Mouse (Mus musculus): Measurements from ENCODE around the gene Amdhd2.
"Not testable (repeated sequence)": the region's sequence is repeated elsewhere in the genome, so short reads cannot be mapped to it uniquely, and the experiment has no call there.

Amdhd2 gene

GRCm38 (mm10) chr17:24157526-24157925 is 6.0 kb downstream of the Amdhd2 start:
- DNase-seq (ENCODE audit: extremely low read depth, insufficient read length, low spot score), result no peak

- no peak for DNase-seq (ENCODE audit: extremely low read depth, insufficient read length, low spot score)
These were observed 6.4 kb downstream of the Amdhd2 start for GRCm38 (mm10) chr17:24157121-24157520.

GRCm38 (mm10) chr17:24156394-24156793 is 7.2 kb downstream of the Amdhd2 start:
- DNase-seq (ENCODE audit: extremely low read depth, insufficient read length, low spot score), result no peak

GRCm38 (mm10) chr17:24155742-24156141 is 7.8 kb downstream of the Amdhd2 start:
- DNase-seq (ENCODE audit: extremely low read depth, insufficient read length, low spot score), result no peak

- DNase-seq (ENCODE audit: extremely low read depth, insufficient read length, low spot score), result no peak
These were observed 9.1 kb downstream of the Amdhd2 start for GRCm38 (mm10) chr17:24154463-24154862.

GRCm38 (mm10) chr17:24151890-24152563 is 11.5 kb downstream of the Amdhd2 start:
- peak; percentile 90 for DNase-seq (ENCODE audit: extremely low read depth, insufficient read length, low spot score)

- no peak for DNase-seq (ENCODE audit: extremely low read depth, insufficient read length, low spot score)
These were observed 12.2 kb downstream of the Amdhd2 start for GRCm38 (mm10) chr17:24151382-24151781.

GRCm38 (mm10) chr17:24150824-24151223 is 12.7 kb downstream of the Amdhd2 start, which contains the start of gene Pdpk1:
Pdpk1 (minus strand) TSS chr17:24150924.
- no peak for DNase-seq (ENCODE audit: extremely low read depth, insufficient read length, low spot score)

- DNase-seq (ENCODE audit: extremely low read depth, insufficient read length, low spot score), result no peak
These were observed 14.1 kb downstream of the Amdhd2 start for GRCm38 (mm10) chr17:24149421-24149820.

- DNase-seq (ENCODE audit: extremely low read depth, insufficient read length, low spot score), result no peak
These were observed 20.7 kb downstream of the Amdhd2 start for GRCm38 (mm10) chr17:24142897-24143296.

GRCm38 (mm10) chr17:24141425-24141920 is 22.1 kb downstream of the Amdhd2 start:
- peak; percentile 98 for DNase-seq (ENCODE audit: extremely low read depth, insufficient read length, low spot score)

GRCm38 (mm10) chr17:24140845-24141424 is 22.6 kb downstream of the Amdhd2 start:
- DNase-seq (ENCODE audit: extremely low read depth, insufficient read length, low spot score), result no peak

- DNase-seq (ENCODE audit: extremely low read depth, insufficient read length, low spot score), result no peak
These were observed 23.6 kb downstream of the Amdhd2 start for GRCm38 (mm10) chr17:24139968-24140367.

- no peak for DNase-seq (ENCODE audit: extremely low read depth, insufficient read length, low spot score)
These were observed 24.3 kb downstream of the Amdhd2 start for GRCm38 (mm10) chr17:24139256-24139655.

- no peak for DNase-seq (ENCODE audit: extremely low read depth, insufficient read length, low spot score)
These were observed 26.2 kb downstream of the Amdhd2 start for GRCm38 (mm10) chr17:24137226-24137880.

- DNase-seq (ENCODE audit: extremely low read depth, insufficient read length, low spot score), result no peak
These were observed 29.5 kb downstream of the Amdhd2 start for GRCm38 (mm10) chr17:24134062-24134461.

GRCm38 (mm10) chr17:24132919-24133318 is 30.6 kb downstream of the Amdhd2 start:
- not testable (repeated sequence) for DNase-seq (ENCODE audit: extremely low read depth, insufficient read length, low spot score)

- DNase-seq (ENCODE audit: extremely low read depth, insufficient read length, low spot score), result no peak
These were observed 32.0 kb downstream of the Amdhd2 start for GRCm38 (mm10) chr17:24131570-24131969.

GRCm38 (mm10) chr17:24129246-24129645 is 34.3 kb downstream of the Amdhd2 start:
- DNase-seq (ENCODE audit: extremely low read depth, insufficient read length, low spot score), result not testable (repeated sequence)

- DNase-seq (ENCODE audit: extremely low read depth, insufficient read length, low spot score), result no peak
These were observed 36.0 kb downstream of the Amdhd2 start for GRCm38 (mm10) chr17:24127592-24127991.

GRCm38 (mm10) chr17:24126801-24127200 is 36.8 kb downstream of the Amdhd2 start:
- DNase-seq (ENCODE audit: extremely low read depth, insufficient read length, low spot score), result no peak

- DNase-seq (ENCODE audit: extremely low read depth, insufficient read length, low spot score), result peak; percentile 44
These were observed 44.1 kb downstream of the Amdhd2 start for GRCm38 (mm10) chr17:24119446-24119845.
